ENCODE assay signal across 13 mouse cellular contexts in the genomic region with DNA sequence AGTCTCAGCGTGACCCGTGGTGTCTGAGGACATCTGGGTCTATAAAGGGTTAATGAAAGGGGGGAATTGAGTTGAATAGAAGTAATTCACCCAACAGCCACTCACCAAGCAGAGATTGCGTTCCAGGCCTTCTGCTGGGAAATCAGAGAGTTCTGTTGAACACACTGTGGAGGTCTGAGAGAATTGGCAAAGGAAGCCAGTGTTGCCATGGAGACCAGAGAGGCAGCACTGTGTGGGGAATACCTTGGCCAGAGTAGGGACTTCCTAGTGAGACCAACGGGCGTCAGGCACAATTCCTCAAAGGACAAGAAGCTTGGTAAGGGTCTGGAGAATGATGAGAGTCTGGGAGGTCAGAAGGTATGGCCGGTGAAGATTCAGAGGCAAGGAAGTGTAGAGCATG. TPM values are rescaled to one million over a fixed set of nuclear protein-coding genes. Genes with fewer than 3 reads are reported as not detected.
DNase-seq lines count a peak whose midpoint lies in the region; ATAC-seq and TF ChIP-seq lines count a peak whose summit lies in the region.
"Had no signal": no experiment of that assay in that cellular context is flagged by ENCODE, and none has a peak within 500 bp of the region (broad histone marks: within the 10 kb centered on the region; RNA-seq: fewer than 3 reads in every experiment).

No protein-coding gene starts in this region.

- peak; percentile 61 for DNase-seq in embryonic facial prominence, embryonic 14.5 days (ENCODE audit: low spot score)
- no peak for DNase-seq in embryonic facial prominence, embryonic 10.5 days (ENCODE audit: low spot score)
- DNase-seq in R1 (ENCODE audit: low read depth, low spot score): peak; percentile 69
- DNase-seq in hindbrain, postnatal 0 days (ENCODE audit: low spot score): peak; percentile 80
- peak; percentile 69 for DNase-seq in left cerebral cortex, postnatal 4 days
- no peak for DNase-seq in heart, postnatal 36 days
- no peak for DNase-seq in kidney, postnatal 14 days
- no peak for DNase-seq in kidney, postnatal 10 days
- DNase-seq: B cell, adult 2 months had no signal

- H3K27me3 ChIP-seq in embryonic facial prominence, embryonic 14.5 days (replicated peaks; ENCODE audit: control insufficient read depth, insufficient read depth, low read length): no peaks in the 10 kb centered on the region
- no peaks in the 10 kb centered on the region for H3K27me3 ChIP-seq in embryonic facial prominence, embryonic 10.5 days (replicated peaks; ENCODE audit: low read depth, poor library complexity, severe bottlenecking)
- no peaks in the 10 kb centered on the region for H3K27me3 ChIP-seq in hindbrain, postnatal 0 days (ENCODE audit: insufficient read depth, low read length)
- H3K27me3 ChIP-seq: embryonic facial prominence, embryonic 15.5 days; neural tube, embryonic 12.5 days had no signal

- intact Hi-C loops in left cerebral cortex, postnatal 4 days (cut with DNase I): loop anchor here (10.0 kb wide), 1 partner anchor 72 kb away; no protein-coding TSS in a partner anchor
- intact Hi-C loops in heart, postnatal 36 days (cut with DNase I): no loop called here

- TF ChIP-seq CTCF in hindbrain, postnatal 0 days (IDR thresholded peaks at IDR 0.05; ENCODE audit: low read depth): no peak

- WGBS in embryonic facial prominence, embryonic 14.5 days: 55% methylated on average over 6 of the region's 6 CpGs
- WGBS in embryonic facial prominence, embryonic 10.5 days: 73% methylated on average over 6 of the region's 6 CpGs
- 20% methylated on average over 6 of the region's 6 CpGs for WGBS in hindbrain, postnatal 0 days

- peak; percentile 70; the same call in 1 of the 2 replicates for ATAC-seq in embryonic facial prominence, embryonic 14.5 days (ENCODE audit: low read depth)
- peak; percentile 86 for ATAC-seq in hindbrain, postnatal 0 days

- no peak overlapping the region for H3K27ac ChIP-seq in embryonic facial prominence, embryonic 14.5 days (replicated peaks; ENCODE audit: low read depth, low read length)
- H3K27ac ChIP-seq in embryonic facial prominence, embryonic 10.5 days (replicated peaks): no peak overlapping the region
- H3K27ac ChIP-seq in hindbrain, postnatal 0 days: no peak overlapping the region
- H3K27ac ChIP-seq: embryonic facial prominence, embryonic 15.5 days; macrophage; neural tube, embryonic 12.5 days had no signal

- H3K4me3 ChIP-seq in embryonic facial prominence, embryonic 14.5 days (ENCODE audit: low read depth, low read length): no peak overlapping the region
- H3K4me3 ChIP-seq in embryonic facial prominence, embryonic 10.5 days: no peak overlapping the region
- no peak overlapping the region for H3K4me3 ChIP-seq in hindbrain, postnatal 0 days (ENCODE audit: low read length)
- H3K4me3 ChIP-seq: embryonic facial prominence, embryonic 15.5 days; neural tube, embryonic 12.5 days had no signal

- no peak overlapping the region for H3K4me2 ChIP-seq in embryonic facial prominence, embryonic 14.5 days (ENCODE audit: low read depth, low read length)
- no peak overlapping the region for H3K4me2 ChIP-seq in hindbrain, postnatal 0 days (ENCODE audit: low read depth, low read length)
- H3K4me2 ChIP-seq: embryonic facial prominence, embryonic 15.5 days; neural tube, embryonic 12.5 days had no signal

- no peaks in the 10 kb centered on the region for H3K4me1 ChIP-seq in embryonic facial prominence, embryonic 14.5 days (ENCODE audit: control insufficient read depth, insufficient read depth, low read length)
- peaks cover 8% of the 10 kb centered on the region for H3K4me1 ChIP-seq in embryonic facial prominence, embryonic 10.5 days
- peaks cover 5% of the 10 kb centered on the region; the same call in 1 of the 2 replicates for H3K4me1 ChIP-seq in hindbrain, postnatal 0 days (ENCODE audit: insufficient read depth, low read length)
- H3K4me1 ChIP-seq: embryonic facial prominence, embryonic 15.5 days; neural tube, embryonic 12.5 days had no signal

- H3K36me3 ChIP-seq in embryonic facial prominence, embryonic 14.5 days (ENCODE audit: control insufficient read depth, insufficient read depth, low read length): no peaks in the 10 kb centered on the region
- no peaks in the 10 kb centered on the region for H3K36me3 ChIP-seq in embryonic facial prominence, embryonic 10.5 days (replicated peaks)
- no peaks in the 10 kb centered on the region for H3K36me3 ChIP-seq in hindbrain, postnatal 0 days (ENCODE audit: insufficient read depth, low read length)
- H3K36me3 ChIP-seq: embryonic facial prominence, embryonic 15.5 days; neural tube, embryonic 12.5 days had no signal

- H3K9ac ChIP-seq in embryonic facial prominence, embryonic 14.5 days (ENCODE audit: low read depth, low read length): no peak overlapping the region
- H3K9ac ChIP-seq in hindbrain, postnatal 0 days (replicated peaks; ENCODE audit: low read length): no peak overlapping the region
- H3K9ac ChIP-seq: embryonic facial prominence, embryonic 15.5 days; neural tube, embryonic 12.5 days had no signal

- H3K9me3 ChIP-seq in embryonic facial prominence, embryonic 14.5 days (ENCODE audit: control insufficient read depth, low read length): no peaks in the 10 kb centered on the region
- H3K9me3 ChIP-seq in embryonic facial prominence, embryonic 10.5 days: no peaks in the 10 kb centered on the region
- H3K9me3 ChIP-seq in hindbrain, postnatal 0 days (ENCODE audit: low read length): no peaks in the 10 kb centered on the region
- H3K9me3 ChIP-seq: embryonic facial prominence, embryonic 15.5 days; neural tube, embryonic 12.5 days had no signal

RNA-seq across cellular contexts. Expression of a gene that starts 23.2 kb away (rescaled TPM):
- polyA plus RNA-seq in embryonic facial prominence, embryonic 14.5 days (2014; fragmentation: Nextera tagmentation; extraction: Ambion mirVana): 0.21 TPM in 1 of 2 replicates, not detected in the other
- 0.29 and 1.1 TPM in 2 replicates for polyA plus RNA-seq in embryonic facial prominence, embryonic 10.5 days (2016; fragmentation: Nextera tagmentation; extraction: Ambion mirVana)
- 0.05 TPM in 1 of 2 replicates, not detected in the other for total RNA-seq in hindbrain, postnatal 0 days (2014; rRNA removed)
- polyA plus RNA-seq in hindbrain, postnatal 0 days (2015; fragmentation: Nextera tagmentation; extraction: Ambion mirVana): 0.16 and 0.42 TPM in 2 replicates
- not detected for total RNA-seq in left cerebral cortex, postnatal 4 days (2021)
- 10 to 100 TPM; 19.8 to 21.3 TPM for total RNA-seq in heart, postnatal 36 days (2021)
- total RNA-seq: granulocyte monocyte progenitor cell, adult 5-6 weeks had no signal
- polyA plus RNA-seq: macrophage; neural tube, embryonic 12.5 days had no signal

Comparison
In these comparisons a context has a peak if more than half of its experiments do, and no peak if none do; other contexts are left out.
1. DNase-seq: peak in embryonic facial prominence, embryonic 14.5 days (single experiment), R1 (single experiment), hindbrain, postnatal 0 days (single experiment) and left cerebral cortex, postnatal 4 days (single experiment); none in embryonic facial prominence, embryonic 10.5 days (single experiment), heart, postnatal 36 days (0 of 2), kidney, postnatal 14 days (single experiment) and kidney, postnatal 10 days (single experiment).
2. RNA of a gene that starts 23.2 kb away (total RNA-seq): 19.8 to 21.3 TPM in heart, postnatal 36 days; not detected in left cerebral cortex, postnatal 4 days and 0.05 TPM in hindbrain, postnatal 0 days; every median in the first group is over 10 times any median in the second.